Mouse (Mus musculus): ENCODE measurements around the gene Apbb2. TPM values are rescaled to one million over a fixed set of nuclear protein-coding genes. Genes with fewer than 3 reads are reported as not detected.

Gene Apbb2
- total and polyA plus RNA-seq, 3 experiments = 26.7 to 40.0 (median 39.9) TPM

GRCm38 (mm10) chr5:66319827-66320404 is 298.7 kb downstream of the Apbb2 start:
- Histone ChIP-seq H3K27me3 (ENCODE audit: control insufficient read depth, insufficient read depth, low read length) (no peaks in the 10 kb centered on the region), H3K4me1 (ENCODE audit: control insufficient read depth, insufficient read depth, low read length) (peaks cover 6% of the 10 kb centered on the region; the same call in 1 of the 2 replicates), H3K36me3 (ENCODE audit: control insufficient read depth, insufficient read depth, low read length) (no peaks in the 10 kb centered on the region), H3K9ac (ENCODE audit: low read depth, low read length) (no peak overlapping the region), H3K4me3 (no peak overlapping the region), H3K79me2 (replicated peaks; ENCODE audit: control insufficient read depth, insufficient read depth, low read length) (no peaks in the 10 kb centered on the region), H3K27ac (no peak overlapping the region)
- WGBS = 48% methylated on average over 14 of the region's 14 CpGs
- DNase-seq = no peak
- TF ChIP-seq POLR2A (IDR thresholded peaks at IDR 0.05; ENCODE audit: insufficient read depth, low read depth, low read length) (no peak), EP300 (IDR thresholded peaks at IDR 0.05; ENCODE audit: insufficient read depth, low read depth, low read length) (no peak), CTCF (IDR thresholded peaks at IDR 0.05) (no peak)
- intact Hi-C loops (cut with DNase I) = loop anchor here (5.0 kb wide), 1 partner anchor 47 kb away; no protein-coding TSS in a partner anchor

- DNase-seq = peak; percentile 38 to 67
- TF ChIP-seq EP300 (IDR thresholded peaks at IDR 0.05; ENCODE audit: insufficient read depth, low read depth, low read length) = no peak
- TF ChIP-seq CTCF (IDR thresholded peaks at IDR 0.05) = peak; percentile 81
- Histone ChIP-seq H3K27me3 (ENCODE audit: control insufficient read depth, insufficient read depth, low read length) (no peaks in the 10 kb centered on the region), H3K27ac (no peak overlapping the region), H3K79me2 (replicated peaks; ENCODE audit: control insufficient read depth, insufficient read depth, low read length) (no peaks in the 10 kb centered on the region), H3K4me3 (no peak overlapping the region), H3K36me3 (ENCODE audit: control insufficient read depth, insufficient read depth, low read length) (no peaks in the 10 kb centered on the region), H3K9ac (ENCODE audit: low read depth, low read length) (no peak overlapping the region), H3K4me1 (ENCODE audit: control insufficient read depth, insufficient read depth, low read length) (peaks cover 4% of the 10 kb centered on the region; the same call in 1 of the 2 replicates)
- 75% methylated on average over 6 of the region's 6 CpGs for WGBS
- intact Hi-C loops (cut with DNase I) = no loop called here
Observed at GRCm38 (mm10) chr5:66319341-66319740, 299.2 kb downstream of the Apbb2 start.

- DNase-seq = no peak
- Histone ChIP-seq H3K36me3 (ENCODE audit: control insufficient read depth, insufficient read depth, low read length) (no peaks in the 10 kb centered on the region), H3K4me3 (no peak overlapping the region), H3K4me1 (ENCODE audit: control insufficient read depth, insufficient read depth, low read length) (no peaks in the 10 kb centered on the region), H3K79me2 (replicated peaks; ENCODE audit: control insufficient read depth, insufficient read depth, low read length) (no peaks in the 10 kb centered on the region; the same call in 1 of the 2 replicates), H3K27me3 (ENCODE audit: control insufficient read depth, insufficient read depth, low read length) (no peaks in the 10 kb centered on the region), H3K27ac (no peak overlapping the region), H3K9ac (ENCODE audit: low read depth, low read length) (no peak overlapping the region)
- TF ChIP-seq CTCF (IDR thresholded peaks at IDR 0.05) (no peak), EP300 (IDR thresholded peaks at IDR 0.05; ENCODE audit: insufficient read depth, low read depth, low read length) (no peak)
- 67% methylated on average over 5 of the region's 5 CpGs for whole genome bisulfite sequencing
- intact Hi-C loops (cut with DNase I) = no loop called here
Observed at GRCm38 (mm10) chr5:66315791-66316190, 302.8 kb downstream of the Apbb2 start.

GRCm38 (mm10) chr5:66310806-66311205 is 307.8 kb downstream of the Apbb2 start:
- intact Hi-C loops (cut with DNase I) = no loop called here
- no peaks in the 10 kb centered on the region for H3K36me3 ChIP-seq (ENCODE audit: control insufficient read depth, insufficient read depth, low read length)
- no peaks in the 10 kb centered on the region for H3K4me1 ChIP-seq (ENCODE audit: control insufficient read depth, insufficient read depth, low read length)
- WGBS = 95% methylated on average over 11 of the region's 11 CpGs
- no peaks in the 10 kb centered on the region for H3K27me3 ChIP-seq (ENCODE audit: control insufficient read depth, insufficient read depth, low read length)
- H3K9ac ChIP-seq (ENCODE audit: low read depth, low read length) = no peak overlapping the region
- DNase-seq = no peak
- no peak overlapping the region for H3K27ac ChIP-seq
- H3K79me2 ChIP-seq (replicated peaks; ENCODE audit: control insufficient read depth, insufficient read depth, low read length) = no peaks in the 10 kb centered on the region; the same call in 1 of the 2 replicates
- no peak overlapping the region for H3K4me3 ChIP-seq
- TF ChIP-seq POLR2A (IDR thresholded peaks at IDR 0.05; ENCODE audit: insufficient read depth, low read depth, low read length) = no peak
- TF ChIP-seq EP300 (IDR thresholded peaks at IDR 0.05; ENCODE audit: insufficient read depth, low read depth, low read length) = no peak
- TF ChIP-seq CTCF (IDR thresholded peaks at IDR 0.05) = no peak

- Histone ChIP-seq H3K79me2 (replicated peaks; ENCODE audit: control insufficient read depth, insufficient read depth, low read length) (no peaks in the 10 kb centered on the region; the same call in 1 of the 2 replicates), H3K4me3 (no peak overlapping the region), H3K4me1 (ENCODE audit: control insufficient read depth, insufficient read depth, low read length) (no peaks in the 10 kb centered on the region), H3K36me3 (ENCODE audit: control insufficient read depth, insufficient read depth, low read length) (no peaks in the 10 kb centered on the region), H3K27ac (no peak overlapping the region), H3K27me3 (ENCODE audit: control insufficient read depth, insufficient read depth, low read length) (no peaks in the 10 kb centered on the region), H3K9ac (ENCODE audit: low read depth, low read length) (no peak overlapping the region)
- WGBS = 80% methylated on average over 9 of the region's 9 CpGs
- intact Hi-C loops (cut with DNase I) = no loop called here
- TF ChIP-seq POLR2A (IDR thresholded peaks at IDR 0.05; ENCODE audit: insufficient read depth, low read depth, low read length) (no peak), EP300 (IDR thresholded peaks at IDR 0.05; ENCODE audit: insufficient read depth, low read depth, low read length) (no peak), CTCF (IDR thresholded peaks at IDR 0.05) (no peak)
- DNase-seq = no peak
Observed at GRCm38 (mm10) chr5:66310328-66310727, 308.3 kb downstream of the Apbb2 start.

- Histone ChIP-seq H3K4me1 (ENCODE audit: control insufficient read depth, insufficient read depth, low read length) (no peaks in the 10 kb centered on the region), H3K36me3 (ENCODE audit: control insufficient read depth, insufficient read depth, low read length) (0 out of 2 replicates have a peak, but pooled peaks cover 2% of the 10 kb centered on the region), H3K79me2 (replicated peaks; ENCODE audit: control insufficient read depth, insufficient read depth, low read length) (no peaks in the 10 kb centered on the region), H3K27me3 (ENCODE audit: control insufficient read depth, insufficient read depth, low read length) (no peaks in the 10 kb centered on the region), H3K9ac (ENCODE audit: low read depth, low read length) (no peak overlapping the region), H3K27ac (no peak overlapping the region), H3K4me3 (no peak overlapping the region)
- TF ChIP-seq CTCF (IDR thresholded peaks at IDR 0.05) = no peak
- TF ChIP-seq EP300 (IDR thresholded peaks at IDR 0.05; ENCODE audit: insufficient read depth, low read depth, low read length) = no peak
- no peak for TF ChIP-seq POLR2A (IDR thresholded peaks at IDR 0.05; ENCODE audit: insufficient read depth, low read depth, low read length)
- intact Hi-C loops (cut with DNase I) = no loop called here
- WGBS = 88% methylated on average over 8 of the region's 8 CpGs
- no peak for DNase-seq
Observed at GRCm38 (mm10) chr5:66305511-66305910, 313.1 kb downstream of the Apbb2 start.
